Mouse (Mus musculus): Measurements from ENCODE around the gene Ralgapa2.

The Ralgapa2 gene

DNA sequence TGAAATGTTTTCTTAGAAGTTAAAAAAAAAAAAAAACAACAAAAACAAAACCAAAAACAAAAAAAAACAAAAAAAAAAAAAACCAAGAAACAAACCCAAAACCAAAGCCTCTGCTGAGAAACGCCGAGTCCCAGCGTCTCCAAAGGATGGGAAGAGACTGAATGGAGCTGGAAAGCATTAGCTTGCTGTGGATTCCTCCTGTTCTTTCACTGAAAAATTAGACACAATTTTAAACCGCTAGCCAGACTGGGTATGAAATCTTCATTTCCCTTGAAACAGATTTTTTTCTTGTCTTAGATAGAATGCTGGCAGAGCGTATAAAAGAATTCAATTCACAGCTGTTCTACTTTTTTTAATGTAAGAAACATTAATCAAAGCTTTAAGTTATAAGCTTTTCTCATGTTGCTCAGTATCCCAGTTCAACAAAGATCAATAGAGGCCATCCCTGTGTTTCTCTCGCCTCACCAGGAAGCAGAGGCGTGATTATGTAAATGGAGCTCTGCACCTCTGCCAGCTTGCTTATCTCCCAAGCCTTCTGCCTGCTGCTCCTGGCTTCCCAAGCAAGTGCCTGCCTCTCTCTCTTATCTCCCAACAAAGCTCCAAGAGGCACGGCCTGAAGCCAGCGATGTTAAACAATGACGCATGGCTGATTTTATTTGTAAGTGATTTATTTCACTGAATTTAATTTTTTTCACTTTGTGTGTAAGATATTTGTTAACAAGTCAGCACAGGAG lies 253.2 kb downstream of the Ralgapa2 start:
- no peak for DNase-seq (ENCODE audit: low spot score)

DNA sequence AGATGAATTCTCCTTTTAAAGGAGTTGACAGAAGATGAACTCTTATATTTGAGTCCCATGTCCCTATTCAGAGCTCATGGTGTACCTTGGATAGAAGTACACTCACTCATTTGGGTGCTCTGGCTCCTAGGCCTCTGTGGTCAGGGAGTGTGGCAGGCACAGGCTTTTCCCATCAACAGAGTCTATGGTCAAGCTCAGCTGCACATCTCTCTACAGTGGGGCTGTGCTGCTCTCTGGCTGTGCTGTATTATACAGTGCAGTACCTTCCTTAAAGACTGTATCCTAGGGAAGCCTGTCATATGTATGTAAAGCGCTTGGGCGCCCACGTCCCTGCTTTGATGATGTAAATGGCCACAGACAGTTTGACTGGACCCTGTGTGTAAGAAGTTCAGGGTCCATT lies 254.5 kb downstream of the Ralgapa2 start:
- DNase-seq (ENCODE audit: low spot score): no peak

DNA sequence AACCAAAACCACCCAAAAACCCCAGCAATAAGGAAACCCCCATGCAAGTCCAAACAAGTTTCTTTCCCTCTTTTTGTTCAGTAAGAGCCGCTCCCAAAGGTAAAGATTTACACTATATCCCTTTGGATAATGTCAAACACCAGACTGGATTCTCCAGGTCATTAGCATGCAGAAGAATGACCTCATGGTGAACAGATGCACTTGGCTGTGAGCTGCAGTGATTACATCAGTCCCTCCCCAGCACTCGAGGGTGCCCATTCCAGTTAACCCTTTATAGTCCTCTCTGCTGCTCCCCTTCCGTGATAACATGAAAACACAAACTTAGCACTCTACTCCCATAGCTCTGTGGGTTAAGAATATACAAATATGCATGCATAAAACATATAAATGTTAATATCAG lies 255.1 kb downstream of the Ralgapa2 start:
- DNase-seq (ENCODE audit: low spot score): no peak

DNA sequence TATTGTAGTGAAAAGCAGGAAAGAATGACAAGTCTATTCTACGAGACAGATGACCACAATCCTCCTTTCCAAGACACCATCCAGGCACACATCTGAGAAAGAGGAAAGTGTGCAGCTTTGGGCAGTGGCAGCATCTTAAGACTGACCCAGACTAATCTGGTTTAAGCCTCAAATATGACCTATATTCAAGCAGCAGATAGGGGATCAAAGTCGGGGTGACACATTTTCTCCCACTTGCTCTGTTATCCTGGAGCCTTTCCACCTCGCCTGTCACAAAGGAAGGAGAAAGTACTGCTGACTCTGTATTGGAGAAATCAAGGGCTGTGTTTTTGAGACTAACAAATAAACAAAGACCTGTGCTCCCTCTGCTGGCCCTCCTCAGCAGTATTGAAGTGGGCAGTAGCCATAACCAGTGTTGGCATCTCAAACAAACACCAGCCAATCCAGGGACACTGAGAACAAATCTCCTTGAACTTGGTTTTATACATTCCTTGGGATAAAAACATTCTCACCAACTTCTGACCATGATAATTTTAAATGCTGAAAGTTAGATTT lies 255.7 kb downstream of the Ralgapa2 start:
- DNase-seq (ENCODE audit: low spot score): no peak

DNA sequence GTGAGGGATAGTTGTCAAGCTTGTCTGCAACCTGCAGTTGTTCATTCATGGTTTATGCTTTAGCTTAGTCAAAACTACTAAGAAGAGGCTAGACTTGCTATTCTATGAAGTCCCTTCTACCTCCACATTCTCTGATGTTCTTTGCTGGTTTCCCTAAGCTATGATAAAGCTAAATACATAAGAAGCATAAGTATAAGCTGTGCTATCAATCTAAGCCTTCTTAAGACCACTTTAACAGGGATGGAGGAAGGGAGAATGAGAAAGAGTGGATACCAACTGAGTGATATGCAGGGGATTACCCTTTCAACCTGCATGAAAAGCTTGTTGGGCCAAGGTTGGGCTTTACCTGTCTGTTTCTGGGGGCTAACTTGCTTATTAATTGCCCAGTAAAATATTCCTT lies 256.5 kb downstream of the Ralgapa2 start:
- DNase-seq (ENCODE audit: low spot score): no peak

DNA sequence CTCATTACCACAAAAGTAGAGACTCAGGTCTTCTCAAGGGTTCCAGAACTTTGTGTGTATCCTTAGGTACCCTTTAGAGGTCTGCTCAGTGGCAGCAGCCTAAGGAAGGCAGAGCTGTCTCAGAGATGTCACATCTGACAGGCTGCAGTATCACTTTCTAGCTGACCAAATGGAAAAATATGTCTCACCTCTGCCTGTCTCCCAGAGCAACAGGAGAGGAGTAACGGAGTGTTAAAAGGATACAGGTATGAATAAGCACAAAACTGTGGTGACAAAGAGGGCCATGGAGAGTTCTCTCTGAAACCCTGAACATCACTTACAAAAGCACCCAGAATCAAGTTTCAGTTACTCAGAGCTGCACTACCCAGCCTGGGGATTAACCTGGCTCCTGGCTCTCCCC lies 257.8 kb downstream of the Ralgapa2 start:
- no peak for DNase-seq (ENCODE audit: low spot score)

DNA sequence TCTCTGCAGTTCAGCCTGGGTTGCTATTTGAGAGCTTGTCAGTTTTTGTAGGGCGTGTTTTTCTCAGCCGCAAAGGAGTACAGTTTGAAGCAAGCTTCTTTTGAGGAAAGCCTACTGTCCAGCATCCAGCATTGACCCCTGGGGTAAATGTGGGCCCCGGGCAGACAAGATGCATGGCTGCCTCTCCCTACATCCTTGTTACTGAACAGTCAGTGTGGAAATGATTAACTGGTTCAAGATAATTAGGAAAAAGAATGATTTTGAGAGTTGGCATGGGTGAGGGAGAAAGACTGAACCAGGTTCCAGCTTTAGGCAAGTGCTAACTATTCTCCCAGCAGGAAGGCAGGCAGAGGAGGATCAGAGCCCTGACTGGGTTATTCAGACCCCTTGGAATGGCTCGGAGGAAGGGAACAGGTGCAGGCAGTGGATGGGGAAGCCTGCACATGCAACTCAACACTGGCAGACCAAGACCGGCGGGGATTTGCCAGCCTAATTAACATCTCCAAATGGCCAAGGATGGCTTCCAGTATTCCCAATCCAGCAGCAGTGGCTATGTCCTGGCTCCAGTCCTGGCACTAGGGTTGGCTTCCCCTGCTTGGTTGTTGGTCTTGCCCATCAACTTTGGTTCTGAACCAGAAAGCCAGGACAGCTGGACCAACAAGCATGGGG lies 261.8 kb downstream of the Ralgapa2 start:
- DNase-seq (ENCODE audit: low spot score): no peak

DNA sequence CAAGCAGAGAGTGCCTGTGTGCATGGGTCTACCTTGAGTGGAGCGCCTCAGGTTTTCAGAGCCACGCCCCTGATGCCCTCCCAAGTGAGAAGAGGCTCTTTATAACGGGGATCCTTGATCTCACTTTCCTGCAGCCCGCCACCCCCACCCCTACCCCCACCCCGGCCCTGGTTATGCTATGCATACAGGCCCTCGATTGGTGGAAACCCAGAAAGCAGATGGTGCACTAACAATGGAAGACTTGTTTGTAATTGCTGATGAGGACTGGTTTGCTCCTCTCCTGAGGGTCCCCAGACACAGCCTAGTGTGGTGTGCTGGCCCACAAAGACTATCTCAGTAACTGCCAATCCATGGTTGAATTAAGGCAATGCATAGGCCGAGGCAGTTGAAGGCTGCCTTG lies 263.1 kb downstream of the Ralgapa2 start:
- no peak for DNase-seq (ENCODE audit: low spot score)

DNA sequence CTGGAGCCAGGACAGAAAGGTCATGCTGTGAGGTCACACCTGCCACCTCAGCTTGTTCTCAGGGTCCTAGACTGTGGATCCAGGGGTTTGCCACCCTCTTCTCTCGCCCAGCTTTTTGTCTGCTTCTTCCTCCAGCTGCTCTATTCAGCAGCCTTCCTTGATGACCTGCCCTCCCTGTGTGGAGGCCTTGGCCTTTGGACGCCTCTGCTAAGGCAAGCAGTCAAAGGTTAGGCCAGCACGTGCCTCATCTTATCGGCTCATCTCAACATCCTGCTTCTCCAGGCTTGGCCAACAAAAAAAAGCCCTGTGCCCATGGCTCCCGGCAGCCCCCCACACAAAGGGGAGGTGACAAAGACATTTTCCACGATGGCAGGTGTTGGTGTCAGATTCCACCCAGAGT lies 264.6 kb downstream of the Ralgapa2 start:
- DNase-seq (ENCODE audit: low spot score): no peak

DNA sequence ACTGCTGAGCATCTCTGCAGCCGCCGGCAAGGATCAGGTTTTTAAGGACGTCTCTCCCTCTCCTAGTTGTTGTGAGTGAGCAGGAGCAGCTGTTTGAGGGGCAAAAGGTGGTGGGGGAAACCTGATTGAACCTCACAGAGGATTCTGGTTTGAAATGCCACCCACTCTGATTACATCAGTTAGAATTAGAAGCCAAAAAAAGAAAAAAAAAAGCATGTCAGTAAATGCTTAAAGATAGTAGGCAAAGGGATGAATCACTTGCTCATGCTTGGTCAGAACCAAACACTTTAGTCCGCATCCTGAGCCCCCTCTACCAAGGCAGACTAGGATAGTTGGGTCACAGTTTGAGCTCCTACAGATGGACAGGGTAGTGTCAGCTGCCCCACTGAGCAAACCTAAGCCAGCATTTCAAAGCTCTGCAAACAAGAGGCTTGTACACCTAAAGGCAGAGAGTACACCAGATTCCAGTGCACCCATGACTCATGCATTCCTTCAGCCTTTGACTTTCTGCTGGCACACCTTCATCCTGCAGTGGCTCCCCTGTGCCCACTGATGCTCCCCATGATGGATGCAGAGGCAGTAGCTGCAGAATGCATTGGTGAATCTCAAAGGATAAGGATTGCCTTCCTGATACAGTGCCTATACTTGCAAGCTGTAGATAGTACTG lies 265.6 kb downstream of the Ralgapa2 start:
- DNase-seq (ENCODE audit: low spot score): no peak

DNA sequence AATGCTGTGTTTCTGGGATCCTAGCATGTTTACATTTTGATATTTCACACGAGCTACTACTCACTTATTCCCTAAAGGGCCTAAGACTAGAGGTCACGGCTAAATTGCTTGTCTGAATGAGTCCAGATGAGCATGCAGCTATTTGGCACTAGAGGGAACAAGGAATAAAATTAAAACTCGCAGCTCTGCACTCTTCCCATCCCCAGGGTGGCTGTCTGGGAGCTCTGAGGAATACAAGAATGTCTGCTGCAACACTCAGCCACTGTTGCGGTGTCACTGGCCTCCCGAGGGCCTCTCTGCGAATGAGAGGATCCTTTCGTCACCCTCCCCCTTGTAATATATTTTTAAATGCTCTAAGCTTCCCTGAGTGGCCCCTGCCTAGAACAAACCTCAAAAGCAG lies 266.7 kb downstream of the Ralgapa2 start:
- no peak for DNase-seq (ENCODE audit: low spot score)

DNA sequence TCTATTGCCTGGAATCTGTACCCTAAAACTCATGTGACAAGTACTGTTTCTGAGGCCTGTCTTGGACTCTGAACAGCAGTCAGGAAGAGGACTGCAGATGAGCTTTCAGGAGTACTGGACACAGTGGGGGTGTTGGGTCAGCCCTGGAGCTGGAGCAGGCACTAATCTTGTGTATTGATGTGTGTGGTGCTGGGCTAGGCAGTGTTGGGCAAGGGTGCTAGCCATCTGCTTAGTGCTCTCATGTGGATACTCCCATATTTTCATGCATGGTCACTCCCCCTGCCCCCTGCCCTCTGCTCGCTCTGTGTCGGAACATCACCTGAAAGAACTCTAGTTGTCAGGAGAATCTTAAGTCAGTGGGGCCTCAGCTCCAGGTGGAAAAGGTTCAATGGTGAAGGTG lies 268.1 kb downstream of the Ralgapa2 start:
- no peak for DNase-seq (ENCODE audit: low spot score)

DNA sequence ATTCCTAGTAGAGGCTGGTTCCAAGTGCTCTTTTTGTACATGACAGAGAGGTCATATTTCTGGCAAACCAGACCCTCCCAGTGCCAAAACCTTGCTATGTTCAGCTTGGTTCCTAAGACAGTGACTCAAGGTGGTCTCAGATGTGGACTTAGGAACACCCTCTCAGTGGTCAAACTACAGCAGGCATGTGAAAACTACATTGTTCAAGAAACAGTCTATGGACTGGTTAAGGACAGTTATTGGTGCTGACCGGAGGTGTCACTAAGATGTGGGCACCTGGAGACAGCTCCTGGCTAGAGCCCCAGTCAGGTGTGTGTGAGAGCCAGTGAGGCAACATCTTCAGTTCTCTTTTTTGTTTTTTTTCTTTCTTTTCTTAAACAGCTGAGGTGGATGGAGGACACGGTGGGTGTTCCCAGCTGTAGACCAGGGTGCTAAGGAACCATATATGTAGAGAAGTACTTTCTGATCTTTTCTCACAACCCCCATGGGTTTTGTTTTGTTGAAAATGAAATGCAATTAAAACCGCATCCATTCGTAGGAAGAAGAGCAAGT lies 272.9 kb downstream of the Ralgapa2 start:
- no peak for DNase-seq (ENCODE audit: low spot score)

DNA sequence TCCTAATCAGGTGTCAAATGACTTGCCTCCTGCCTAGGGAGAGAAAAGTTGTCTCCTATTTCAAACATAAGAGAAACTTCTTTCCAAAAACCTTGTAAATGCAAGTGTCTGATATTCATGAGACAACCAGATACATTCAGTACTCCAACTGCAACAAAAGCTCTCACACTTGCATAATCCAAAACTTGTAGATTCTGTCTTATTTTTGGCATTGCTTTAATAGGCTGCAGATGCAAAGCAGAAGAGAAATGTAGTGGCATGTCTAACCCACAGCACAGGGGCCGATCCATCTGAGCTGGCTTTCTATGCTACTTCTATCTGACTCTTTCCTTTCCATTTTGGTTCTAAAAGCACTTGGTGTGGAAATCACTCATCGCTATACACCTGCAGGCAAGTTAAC lies 280.7 kb downstream of the Ralgapa2 start:
- no peak for DNase-seq (ENCODE audit: low spot score)

DNA sequence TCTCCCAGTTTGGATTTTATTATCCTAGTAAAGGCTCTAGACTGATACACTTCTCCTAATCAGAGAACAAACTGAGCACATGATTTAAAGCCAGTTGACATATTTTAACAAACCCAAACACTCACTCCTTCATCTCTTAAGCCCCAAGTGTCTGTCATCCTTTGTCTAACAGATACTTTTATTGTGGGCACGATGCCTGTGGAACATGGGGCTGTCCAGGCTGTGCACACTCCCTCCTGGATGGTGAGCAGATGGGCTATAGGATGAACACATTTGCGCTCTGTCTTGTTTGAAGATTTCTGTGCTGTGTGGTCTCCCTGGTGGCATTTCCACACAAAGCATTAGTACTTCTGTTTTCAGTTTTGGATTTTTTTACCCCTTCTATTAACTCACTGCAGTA lies 283.7 kb downstream of the Ralgapa2 start:
- no peak for DNase-seq (ENCODE audit: low spot score)

DNA sequence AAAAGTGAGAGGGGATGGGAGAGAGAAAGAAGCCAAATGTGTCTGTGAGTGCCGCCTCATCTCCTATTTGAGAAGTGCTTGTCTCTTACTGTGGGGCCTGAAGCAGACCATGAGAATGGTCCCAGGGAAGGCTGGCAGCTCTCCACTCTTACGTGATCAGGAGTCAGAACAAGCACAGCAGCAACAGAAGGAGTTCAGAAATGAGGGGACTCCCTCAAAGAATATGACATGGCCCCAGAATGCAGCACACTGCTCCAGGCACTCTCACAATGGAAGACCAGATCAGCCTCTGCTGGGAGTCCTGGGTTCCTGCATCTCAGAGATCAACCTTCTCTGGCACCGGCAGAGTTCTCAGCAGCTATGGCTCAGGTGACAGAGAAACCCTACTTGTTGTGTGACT lies 284.5 kb downstream of the Ralgapa2 start:
- no peak for DNase-seq (ENCODE audit: low spot score)

DNA sequence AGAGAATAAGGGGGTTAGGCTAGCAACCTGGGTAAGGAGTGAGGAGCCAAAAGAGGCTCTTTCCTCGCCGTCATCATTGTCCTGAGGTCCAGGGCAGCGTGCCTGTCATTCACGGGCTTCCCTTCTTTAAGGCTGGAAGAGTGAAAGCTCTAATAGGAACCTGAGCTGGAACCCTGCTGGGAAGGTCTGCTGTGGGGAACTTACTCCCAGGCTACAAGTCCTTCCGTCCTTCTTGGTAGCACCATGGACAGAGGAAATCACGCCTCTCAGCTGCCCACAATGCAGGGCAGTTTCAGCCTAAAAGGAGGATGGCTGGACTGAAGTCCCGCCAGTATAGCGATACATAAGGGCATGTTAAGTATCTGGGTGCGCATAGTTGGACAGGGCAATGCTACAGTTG lies 285.7 kb downstream of the Ralgapa2 start:
- no peak for DNase-seq (ENCODE audit: low spot score)

DNA sequence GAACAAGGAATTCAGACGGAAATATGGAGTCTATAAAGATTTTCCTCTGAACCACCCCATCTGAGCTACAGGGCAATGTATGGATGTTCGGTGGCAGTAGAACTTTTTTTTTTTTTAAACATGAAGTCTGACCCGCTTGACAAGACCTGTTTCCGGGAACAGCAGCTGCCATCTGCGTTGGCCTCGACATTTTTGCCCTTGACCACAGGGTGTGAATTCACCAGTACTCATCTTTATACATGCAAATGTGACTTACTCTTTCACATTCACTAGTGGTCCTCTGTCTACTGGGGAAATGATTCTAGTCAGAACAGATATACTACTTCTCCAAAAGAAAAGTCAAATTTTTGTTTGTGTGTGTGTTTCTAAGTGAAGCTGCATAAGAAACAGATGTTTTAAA lies 286.3 kb downstream of the Ralgapa2 start:
- no peak for DNase-seq (ENCODE audit: low spot score)

DNA sequence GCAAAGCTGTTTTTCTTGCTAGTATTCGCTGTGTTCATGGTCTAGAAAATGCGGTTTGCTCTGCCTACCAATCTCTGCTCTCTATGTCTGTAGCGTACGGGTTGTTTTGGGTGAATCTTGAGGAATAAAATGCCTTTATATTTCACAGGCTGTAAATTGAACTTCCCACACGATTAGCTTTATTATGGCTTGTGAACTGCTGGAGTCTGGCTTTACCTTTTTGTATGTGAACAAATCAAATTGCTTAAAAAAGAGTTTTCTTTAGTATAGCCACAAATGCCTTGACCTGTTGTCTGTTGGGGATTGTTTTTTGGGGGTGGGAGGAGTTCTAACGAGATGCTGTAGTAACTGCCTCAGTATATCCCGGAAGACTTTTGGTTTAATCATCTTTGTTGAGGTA lies 288.0 kb downstream of the Ralgapa2 start:
- DNase-seq (ENCODE audit: low spot score): no peak

DNA sequence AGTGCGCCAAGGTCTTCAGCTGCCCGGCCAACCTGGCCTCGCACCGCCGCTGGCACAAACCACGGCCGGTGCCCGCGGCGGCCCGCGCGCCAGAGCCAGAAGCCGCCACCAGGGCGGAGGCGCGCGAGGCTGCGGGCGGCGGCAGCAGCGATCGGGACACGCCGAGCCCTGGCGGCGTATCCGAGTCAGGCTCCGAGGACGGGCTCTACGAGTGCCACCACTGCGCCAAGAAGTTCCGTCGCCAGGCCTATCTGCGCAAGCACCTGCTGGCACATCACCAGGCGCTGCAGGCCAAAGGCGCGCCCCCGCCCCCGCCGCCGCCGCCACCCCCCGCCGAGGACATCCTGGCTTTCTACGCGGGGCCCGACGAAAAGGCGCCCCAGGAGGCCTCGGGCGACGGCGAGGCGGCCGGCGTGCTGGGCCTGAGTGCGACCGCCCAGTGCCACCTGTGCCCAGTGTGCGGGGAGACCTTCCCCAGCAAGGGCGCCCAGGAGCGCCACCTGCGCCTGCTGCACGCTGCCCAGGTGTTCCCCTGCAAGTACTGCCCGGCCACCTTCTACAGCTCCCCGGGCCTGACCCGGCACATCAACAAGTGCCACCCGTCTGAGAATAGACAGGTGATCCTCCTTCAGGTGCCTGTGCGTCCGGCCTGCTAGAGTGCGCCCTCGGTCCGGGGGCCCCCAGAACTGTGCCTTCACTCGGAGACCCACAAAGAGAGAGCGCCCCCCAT lies 288.8 kb downstream of the Ralgapa2 start:
- DNase-seq (ENCODE audit: low spot score): no peak

DNA sequence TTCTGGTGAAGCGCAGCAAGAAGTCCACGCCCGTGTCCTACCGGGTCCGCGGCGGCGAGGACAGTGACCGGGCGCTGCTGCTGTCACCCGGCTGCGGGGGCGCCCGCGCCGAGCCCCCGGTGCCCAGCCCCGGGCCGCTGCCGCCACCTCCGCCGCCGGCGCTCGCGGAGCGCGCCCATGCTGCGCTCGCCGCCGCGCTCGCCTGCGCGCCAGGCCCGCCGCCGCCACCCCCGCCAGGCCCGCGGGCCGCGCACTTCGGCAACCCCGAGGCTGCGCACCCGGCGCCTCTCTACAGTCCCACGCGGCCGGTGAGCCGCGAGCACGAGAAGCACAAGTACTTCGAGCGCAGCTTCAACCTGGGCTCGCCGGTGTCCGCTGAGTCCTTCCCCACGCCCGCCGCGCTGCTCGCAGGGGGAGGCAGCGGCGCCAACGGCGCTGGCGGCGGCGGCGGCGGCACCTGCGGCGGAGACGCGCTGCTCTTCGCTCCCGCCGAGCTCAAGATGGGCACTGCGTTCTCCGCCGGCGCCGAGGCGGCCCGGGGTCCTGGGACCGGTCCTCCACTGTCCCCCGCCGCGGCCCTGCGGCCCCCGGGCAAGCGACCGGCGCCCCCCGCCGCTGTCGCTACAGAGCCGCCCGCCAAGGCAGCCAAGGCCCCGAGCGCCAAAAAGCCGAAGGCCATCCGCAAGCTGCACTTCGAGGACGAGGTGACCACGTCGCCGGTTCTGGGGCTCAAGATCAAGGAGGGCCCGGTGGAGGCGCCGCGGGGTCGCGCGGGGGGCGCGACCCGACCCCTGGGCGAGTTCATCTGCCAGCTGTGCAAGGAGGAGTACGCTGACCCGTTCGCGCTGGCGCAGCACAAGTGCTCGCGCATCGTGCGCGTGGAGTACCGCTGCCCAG lies 289.6 kb downstream of the Ralgapa2 start:
- no peak for DNase-seq (ENCODE audit: low spot score)

Measured in spleen, adult 12 weeks (tissue).